Mouse (Mus musculus) spleen, postnatal 36 days (tissue): ENCODE data around the gene Mcf2l.

Source experiments
- DNase-seq, 2 experiments: peaks; one replicate each; pipeline ENCODE4 v3.0.0; 2022; ENCODE audit warnings: low spot score in 2 of 2, mixed read lengths in 1 of 2

Mcf2l gene

DNA sequence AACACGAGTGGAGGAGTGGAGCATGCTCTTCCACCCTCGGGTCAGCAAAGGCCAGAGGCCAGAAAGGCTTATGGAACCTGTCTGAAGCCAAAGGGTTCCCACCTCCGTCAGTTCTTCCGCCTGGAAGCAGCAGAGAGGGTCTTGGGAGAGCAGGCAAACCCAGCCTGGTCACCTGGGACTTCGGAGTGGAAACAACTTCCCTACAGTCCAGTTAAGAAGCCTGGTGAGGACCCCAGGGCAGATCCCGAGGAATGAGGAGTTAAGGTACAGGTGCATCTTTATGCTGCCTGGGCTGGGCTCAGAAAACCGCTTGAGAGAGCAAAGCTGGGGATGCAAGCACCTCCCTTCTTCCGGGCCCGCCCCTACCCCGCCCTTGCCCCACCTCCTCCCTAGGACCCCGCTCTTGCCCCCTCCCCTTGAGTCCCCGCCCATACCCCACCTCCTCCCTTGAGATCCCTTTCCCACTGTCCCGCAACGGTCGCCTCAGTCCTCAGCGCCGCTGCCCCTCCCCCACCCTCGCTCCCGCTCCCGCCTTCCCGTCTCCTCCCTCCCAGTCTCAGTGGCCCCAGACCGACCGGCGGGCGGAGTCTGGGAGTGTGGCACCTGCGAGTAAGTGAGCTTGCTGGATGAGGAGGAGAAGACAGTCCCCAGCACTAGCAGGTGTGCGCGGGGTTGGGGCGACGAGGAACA is at the start of gene Mcf2l:
Mcf2l (plus strand) TSS at position 450 of the 690 bp plus-strand sequence.
- DNase-seq = no peak

DNA sequence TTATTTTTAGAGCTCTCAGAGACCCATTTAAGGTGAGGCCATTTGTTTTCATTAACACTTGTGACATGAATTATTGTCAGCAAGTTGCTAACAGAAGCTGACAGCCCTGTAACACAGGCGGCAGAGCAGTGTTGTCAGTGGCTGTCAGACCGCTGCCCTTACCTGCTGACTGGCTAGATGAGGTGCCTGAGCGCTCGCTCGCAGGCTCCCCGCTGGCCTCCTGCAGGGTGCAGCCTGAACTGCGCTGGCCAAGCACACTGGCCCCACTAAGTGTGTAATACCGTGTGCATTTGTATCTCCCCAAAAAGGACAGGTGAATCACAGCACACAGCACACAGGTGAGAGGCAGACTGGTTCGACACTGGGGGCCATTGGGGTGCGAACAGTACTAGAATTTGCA is 49.0 kb upstream of the Mcf2l start:
- no peak for DNase-seq

DNA sequence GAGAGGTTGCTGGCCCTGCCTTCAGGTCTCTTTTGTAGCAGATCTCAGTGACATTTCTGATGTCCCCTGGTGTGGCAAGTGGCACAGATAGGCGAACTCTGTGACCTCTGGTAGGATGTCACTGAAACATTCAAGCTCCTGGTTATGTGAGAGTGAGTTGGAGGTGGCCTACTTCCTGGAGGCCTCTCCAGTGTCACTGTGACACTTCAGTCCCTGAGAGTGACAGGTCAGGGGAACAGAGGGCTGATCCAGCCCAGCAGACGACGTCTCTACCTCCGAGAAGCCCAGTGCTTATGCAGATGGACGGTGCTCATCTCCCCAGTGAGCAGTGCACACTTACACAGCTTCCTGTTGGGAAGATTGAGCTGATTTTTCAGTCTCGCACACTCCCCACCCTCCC is 48.4 kb upstream of the Mcf2l start:
- no peak for DNase-seq

DNA sequence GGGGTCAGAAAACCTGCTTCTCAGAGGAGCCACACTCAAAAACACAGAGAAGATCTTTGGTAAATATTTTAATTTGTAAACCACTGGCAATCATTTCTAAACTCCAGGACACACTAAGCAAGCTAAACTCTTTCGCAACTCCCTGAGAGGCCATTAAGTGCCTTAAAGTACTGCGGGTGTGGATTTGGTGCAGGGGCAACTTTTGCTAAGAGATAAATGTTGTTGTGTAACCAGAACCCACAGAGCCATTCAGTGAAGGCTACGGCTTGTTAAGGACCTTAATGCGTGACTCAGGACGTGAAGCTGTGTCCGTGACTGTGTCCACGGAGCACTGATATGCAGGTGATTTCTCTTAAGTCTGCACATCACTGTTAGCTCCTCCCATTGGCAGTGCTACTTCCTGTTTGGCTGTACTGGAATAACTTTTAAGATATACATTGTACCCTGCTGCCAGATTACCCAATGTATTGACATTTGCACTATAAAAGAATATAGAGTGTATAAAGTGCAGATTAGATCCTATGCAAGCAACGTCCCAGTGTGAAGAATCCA is 47.8 kb upstream of the Mcf2l start:
- no peak for DNase-seq

DNA sequence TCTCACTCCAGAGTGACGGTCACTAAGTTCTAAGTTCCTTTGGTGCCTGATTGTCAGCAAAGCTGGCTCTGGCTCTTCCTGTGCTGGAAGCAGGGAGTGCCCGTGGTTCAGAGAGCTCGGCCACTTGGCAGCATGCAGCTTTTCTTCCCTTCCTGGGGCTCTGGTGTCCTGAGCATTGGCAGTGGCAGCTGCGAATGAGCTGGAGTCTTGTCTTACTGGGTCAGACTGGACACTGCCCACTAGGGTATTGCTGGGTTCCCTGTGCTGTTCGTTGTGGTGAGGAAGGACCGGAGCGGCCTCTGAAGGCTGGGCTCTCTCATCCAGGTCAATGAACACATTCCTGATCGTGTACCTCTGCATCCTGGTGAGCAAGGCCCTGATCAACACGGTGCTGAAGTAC is 46.5 kb upstream of the Mcf2l start:
- DNase-seq = no peak

DNA sequence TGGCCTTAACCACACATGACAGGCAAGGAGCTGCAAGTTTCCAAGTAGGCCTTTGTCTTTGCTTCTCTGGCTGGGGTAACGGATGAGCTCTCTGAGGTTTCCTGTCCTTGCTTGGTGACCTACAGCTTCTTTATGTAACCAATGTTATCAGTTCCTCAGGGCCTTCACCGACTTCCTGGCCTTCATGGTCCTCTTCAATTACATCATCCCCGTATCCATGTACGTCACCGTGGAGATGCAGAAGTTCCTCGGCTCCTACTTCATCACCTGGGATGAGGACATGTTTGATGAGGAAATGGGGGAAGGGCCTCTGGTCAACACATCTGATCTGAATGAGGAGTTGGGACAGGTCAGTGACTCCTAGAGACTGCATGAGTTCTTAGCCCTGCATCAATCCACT is 45.3 kb upstream of the Mcf2l start:
- DNase-seq = no peak

DNA sequence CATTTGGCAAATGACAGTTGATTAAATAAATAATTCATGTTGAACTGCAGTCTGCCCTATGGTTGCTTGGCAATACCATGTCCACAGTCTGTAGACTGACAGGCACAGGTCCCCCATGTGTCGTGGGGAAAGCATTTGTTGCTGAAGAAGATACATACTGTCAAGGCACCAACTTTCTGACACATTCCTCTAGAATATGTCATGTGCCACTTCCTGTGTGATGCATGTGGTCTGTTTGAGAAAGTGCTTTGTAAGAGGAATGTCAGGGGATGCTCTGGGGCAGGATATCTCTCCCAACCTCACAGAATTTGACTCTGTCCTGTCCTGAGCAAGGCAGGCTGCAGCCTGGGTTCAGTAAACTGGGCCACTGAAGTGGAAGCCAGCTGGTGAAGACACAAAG is 44.2 kb upstream of the Mcf2l start:
- DNase-seq = no peak

DNA sequence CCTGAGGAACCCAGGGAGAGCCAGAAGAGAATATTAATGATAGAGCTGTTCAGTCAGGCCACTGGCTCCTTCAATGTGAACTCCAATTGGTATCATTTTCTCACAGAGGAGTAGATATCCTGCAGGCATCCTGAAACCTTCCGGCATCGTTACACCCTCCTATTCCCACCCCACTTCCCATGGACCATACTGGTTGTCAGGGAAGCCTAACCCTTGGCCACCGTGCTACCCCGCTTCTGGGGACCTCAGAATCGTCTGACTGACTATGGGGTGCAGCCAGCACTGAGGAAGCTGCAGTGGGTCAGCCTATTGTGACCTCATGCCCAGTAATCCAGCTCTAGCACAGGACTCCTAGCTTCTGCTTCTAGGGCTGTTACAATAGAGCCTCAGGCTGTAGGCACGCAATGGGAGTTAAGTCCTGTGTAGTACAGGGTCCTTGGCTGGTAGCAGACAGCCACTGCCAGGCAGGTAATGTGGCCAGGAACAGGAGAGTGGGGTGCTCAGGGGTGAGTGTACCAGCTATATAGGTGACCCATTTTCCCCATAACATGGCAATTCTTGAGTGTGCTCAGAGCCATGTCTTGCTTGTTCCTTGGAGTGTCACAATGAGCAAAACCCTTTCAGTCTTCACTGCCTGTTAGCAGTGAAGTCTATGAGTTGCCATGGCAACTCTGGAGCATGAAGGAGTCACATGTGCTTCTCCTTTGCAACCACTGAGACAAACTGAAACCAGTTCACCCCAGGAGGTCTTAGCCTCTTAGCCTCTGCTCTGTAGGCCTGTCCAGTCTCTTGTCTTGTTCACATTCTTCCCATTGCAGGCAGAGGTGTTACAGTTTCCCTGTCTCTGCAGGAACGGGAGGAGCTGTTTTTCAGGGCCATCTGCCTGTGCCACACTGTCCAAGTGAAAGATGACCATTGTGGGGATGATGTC is 41.7 kb upstream of the Mcf2l start:
- no peak for DNase-seq

DNA sequence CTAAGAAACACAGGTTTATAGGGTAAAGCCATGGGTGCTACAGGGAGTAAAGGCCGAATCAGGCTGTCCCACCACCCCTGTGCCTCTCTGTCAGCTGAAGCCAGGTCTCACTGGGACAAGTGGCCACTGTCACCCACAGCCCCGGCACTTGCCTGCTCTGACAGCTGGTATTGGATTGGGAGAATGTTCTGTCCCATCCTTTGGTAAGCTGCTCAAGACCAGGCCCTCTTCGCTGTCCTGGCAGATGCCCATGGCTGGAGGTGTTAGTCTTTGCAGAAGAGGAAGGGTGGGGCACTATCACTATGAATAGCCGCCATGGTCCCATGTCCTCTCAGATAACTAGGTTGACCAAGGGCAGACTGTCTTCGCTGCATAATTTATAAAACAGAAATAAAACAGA is 40.0 kb upstream of the Mcf2l start:
- DNase-seq = no peak

DNA sequence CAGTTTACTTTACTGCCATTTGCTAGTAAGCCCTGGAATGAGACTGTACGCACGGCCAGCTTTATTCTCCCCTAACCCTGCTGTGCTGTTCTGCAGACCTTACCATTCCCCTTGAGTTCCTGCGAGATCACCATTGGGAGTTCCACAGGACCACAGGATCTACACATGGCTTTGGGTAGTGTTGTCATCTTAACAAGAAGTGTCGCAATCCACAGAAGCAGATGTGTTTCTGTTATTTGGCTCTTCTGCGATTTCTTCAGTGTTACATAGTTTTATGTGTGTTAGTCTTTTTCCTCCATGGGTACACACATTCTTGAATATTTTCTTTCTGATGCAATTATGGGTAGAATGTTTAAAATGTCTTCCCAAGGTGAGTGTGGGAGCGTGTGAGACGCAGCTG is 32.8 kb upstream of the Mcf2l start:
- no peak for DNase-seq

DNA sequence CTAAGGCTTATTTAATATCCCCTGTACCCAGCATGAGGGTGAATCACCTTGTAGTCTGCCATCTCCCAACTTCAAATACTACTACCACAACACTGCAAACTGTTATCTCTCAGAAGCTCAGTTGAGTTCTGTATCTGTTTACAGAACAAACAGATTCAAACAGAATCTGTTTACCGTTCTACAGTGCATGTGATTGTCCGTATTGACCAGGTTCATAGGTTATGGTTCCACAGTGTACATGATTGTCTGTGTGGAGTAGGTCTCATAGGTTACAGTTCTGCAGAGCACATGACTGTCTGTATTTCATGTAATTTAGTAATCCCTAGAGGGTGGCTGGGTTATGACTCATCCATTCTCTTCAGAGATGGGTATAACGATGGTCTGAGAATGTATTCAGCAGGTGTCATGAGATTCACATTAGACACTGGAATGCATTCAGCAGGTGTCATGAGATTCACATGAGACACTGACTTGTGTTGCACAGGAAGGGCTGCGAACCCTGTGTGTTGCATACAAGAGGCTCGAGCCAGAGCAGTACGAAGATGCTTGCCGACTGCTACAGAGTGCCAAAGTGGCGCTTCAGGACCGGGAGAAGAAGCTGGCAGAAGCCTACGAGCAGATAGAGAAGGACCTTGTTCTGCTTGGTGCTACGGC is 31.1 kb upstream of the Mcf2l start:
- DNase-seq = no peak

DNA sequence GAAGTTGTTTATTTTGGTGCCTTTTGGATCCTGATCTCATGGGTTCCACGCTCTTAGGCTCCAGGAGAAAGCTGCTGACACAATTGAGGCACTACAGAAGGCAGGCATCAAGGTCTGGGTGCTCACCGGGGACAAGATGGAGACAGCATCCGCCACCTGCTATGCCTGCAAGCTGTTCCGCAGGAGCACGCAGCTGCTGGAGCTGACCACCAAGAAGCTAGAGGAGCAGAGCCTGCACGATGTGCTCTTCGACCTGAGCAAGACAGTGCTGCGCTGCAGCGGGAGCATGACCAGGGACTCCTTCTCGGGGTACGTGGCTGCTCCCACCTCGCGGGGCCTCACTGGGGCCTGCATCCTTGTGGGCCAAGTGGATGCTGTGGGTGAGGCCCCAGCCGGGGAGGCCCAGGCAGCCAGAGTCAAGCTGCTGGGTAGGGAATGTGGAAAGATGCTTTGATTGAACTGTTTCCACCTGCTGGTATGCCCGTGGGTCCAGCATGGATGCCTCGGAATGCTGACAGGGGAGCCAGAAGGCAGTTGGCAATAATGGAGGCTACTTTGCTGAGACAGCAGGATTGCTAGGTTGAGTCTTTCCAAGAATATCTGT is 29.2 kb upstream of the Mcf2l start:
- DNase-seq = no peak

DNA sequence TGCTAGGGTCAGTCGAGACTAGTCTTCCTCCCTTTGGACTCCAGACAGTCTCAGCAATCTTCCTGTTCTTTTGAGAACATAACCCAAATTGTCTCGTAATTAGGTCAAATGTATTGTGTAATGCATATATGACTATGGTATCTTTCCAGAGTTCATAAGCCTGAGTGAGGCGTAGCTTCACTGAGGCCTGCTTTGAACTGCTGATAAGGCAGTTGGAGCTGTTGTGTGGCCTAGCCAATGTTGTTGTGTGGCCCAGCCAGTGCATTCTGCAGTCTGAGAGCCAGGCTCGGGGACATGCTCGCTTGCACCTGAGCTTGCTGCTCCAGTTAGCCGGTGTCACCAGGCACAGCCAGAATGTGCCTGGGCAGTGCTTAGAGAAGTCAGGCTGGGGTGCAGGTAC is 27.2 kb upstream of the Mcf2l start:
- no peak for DNase-seq

DNA sequence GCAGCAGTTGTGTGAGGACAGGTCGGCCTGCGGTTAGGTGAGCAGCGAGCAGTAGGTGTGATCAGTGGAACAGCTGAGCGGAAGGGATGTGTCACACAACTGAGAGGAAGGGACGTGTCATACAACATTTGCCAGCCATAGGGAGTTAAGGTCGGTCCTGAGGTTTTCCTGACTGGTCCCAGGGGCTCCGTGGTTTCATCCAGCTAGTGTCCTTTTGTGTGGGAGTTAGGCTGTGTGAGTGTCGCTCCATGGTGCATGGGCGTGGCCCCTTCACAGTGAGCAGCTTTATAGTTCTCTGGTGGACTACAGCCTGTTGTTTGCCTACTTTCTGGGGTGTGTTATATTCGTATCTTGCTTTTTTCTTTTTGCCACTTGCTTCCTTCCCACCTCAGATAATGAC is 22.4 kb upstream of the Mcf2l start:
- no peak for DNase-seq

DNA sequence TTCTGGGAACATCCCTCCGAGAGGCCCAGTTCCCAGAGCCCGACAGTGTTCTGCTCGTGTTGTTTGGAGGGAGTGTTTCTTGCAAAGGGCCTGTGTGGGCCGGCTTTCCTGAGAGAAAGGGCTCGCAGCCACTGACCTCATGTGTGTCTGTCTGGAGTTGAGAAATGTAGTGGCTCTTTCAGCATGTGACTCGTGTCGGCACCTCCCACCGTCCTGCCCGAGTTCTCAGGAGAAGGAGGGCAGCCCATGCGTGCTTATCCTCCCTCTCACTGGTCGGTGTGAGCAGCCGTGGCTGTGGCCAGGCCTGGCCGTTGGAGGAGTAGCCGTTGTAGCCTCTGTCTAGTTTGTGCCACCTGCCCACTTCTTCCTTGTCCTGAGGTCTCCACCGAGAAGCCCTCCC is 17.6 kb upstream of the Mcf2l start:
- no peak for DNase-seq

DNA sequence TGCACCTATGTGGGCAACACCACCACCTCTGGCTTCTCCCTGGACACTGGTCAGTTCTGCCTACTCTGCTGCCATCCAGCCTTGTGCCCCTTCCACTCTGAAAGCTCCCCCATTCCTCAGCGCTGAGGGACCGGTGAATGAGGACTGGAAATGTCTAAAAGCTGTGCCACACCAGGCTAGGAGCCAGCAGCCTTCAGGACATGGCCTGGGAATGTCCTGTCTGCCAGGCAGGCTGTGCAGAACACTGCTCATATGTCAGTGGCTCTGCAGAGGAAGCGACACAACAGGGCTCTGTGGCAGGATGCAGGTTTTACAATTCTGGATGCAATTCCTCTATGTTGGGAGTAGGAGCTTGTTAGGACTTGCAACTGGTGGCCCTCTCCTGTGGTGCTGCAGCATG is 10.5 kb upstream of the Mcf2l start:
- DNase-seq = no peak

DNA sequence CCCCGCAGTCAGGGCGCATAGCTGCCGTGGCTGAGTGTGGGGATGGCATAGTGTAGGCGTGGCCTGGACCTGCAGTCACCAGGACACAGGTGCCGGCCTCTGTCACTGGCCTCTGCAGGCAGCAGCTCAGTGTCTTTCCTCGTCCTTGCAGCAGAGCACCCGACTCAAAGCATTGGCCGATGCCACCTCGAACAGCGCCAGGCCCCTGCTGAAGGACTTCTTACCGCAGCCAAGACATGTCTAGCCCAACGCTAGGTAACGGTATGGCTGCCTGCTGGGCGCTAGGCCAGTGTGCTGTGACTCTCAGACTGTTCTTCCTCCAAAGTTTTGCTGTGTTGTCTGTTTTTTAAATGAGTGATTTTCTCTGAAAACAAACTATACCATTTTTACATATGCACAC is 10.0 kb upstream of the Mcf2l start:
- no peak for DNase-seq

DNA sequence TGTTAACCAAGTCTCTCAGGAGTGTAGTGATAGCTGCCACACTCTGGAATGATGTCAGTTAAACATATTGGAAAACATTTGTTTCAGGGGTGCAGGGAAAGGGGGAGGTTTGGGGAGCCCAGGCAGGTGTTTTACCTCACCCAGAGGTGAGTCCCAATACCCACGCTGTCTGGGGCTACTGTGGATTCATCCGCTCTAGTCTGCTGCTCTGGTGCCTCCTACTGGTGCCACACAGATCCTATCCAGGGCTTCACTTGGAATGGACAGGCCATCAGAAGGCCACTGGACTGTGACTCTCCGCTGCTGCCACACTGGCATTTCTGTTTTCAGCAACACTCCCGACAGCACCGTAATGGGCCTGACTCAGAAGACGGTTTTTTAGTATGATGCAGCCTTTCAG is 7.8 kb upstream of the Mcf2l start:
- no peak for DNase-seq

DNA sequence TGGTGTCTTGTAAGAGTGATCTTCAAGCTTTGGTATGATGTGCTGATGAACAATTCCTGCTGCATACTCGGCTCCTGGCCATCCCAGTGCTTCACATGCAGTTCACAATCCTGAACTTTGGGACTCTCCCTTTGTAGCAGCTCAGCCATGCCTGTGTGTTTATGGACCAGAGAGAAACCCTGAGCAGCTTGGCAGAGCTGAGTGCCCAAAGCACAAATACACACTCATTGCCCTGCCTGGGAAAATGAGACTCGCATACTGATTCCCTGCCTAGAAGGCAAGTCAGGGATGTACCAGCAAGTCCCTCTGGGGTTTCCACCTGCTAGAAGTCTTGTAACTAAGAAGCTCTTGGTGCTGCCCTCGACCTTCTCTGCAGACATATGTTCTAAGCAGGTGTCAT is 3.9 kb upstream of the Mcf2l start:
- no peak for DNase-seq

DNA sequence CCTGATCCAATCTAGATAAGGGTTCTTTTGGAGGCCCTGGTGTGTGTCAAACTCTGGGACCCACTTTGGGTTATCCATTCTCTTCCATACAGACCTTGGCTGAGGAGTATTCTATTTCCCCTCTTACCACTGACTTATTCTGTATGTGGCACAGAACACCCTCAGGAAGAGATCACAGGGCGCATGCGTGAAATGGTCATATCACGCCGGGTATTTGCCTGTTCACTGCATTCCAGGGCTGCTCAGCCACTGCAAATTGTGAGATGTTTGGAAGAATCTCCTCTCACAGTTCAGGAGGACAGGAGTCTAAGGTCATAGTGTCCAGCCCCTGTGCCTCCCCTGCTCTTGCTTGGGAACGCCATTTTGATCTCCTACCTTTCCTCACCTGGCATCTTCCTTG is 3.0 kb upstream of the Mcf2l start:
- DNase-seq = no peak

DNA sequence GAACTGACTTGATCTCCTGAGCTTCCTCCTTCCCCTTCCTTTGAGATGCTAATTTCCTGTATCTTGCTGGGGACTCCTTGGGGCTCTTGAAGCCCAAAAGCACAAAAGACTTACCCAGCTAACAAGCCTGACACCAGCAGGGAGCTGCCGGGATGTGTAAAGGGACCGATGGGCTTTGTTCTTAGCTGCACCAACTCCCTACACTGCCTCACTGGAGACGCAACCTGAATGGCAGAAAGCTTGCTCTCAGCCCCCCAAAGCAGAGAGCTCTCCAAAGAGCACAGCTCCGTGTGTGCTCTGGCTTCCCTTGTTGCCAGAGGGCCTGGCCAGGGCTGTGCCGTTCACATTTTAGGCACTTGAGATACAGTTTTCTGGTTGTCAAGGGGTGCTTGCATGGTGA is 2.1 kb upstream of the Mcf2l start:
- no peak for DNase-seq

DNA sequence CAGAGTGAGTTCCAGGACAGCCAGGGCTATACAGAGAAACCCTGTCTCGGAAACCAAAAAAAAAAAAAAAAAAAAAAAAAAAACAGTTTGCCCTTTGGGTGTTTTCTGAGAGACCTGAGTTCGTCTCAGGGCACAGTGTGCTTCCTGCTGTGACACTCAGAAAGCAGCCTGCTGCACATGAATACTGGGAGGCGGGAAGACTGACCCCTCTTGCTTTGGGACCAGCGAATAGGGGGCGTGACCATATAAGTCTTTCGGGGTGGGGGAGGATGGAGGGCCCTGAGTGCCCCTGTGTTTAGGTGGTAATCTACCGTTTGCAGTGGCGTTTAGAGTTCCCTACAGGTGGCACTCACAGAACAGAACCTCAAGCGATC is 636 bp upstream of the Mcf2l start:
- DNase-seq = no peak
